Mouse (Mus musculus) frontal cortex, postnatal 10 days (tissue): Measurements from ENCODE around the gene Polr2l.

Source experiments
- DNase-seq, 2 experiments: peaks; one replicate each; pipeline ENCODE4 v3.0.0; 2022; ENCODE audit warnings: low spot score in 2 of 2, mixed read lengths in 1 of 2

The Polr2l gene

DNA sequence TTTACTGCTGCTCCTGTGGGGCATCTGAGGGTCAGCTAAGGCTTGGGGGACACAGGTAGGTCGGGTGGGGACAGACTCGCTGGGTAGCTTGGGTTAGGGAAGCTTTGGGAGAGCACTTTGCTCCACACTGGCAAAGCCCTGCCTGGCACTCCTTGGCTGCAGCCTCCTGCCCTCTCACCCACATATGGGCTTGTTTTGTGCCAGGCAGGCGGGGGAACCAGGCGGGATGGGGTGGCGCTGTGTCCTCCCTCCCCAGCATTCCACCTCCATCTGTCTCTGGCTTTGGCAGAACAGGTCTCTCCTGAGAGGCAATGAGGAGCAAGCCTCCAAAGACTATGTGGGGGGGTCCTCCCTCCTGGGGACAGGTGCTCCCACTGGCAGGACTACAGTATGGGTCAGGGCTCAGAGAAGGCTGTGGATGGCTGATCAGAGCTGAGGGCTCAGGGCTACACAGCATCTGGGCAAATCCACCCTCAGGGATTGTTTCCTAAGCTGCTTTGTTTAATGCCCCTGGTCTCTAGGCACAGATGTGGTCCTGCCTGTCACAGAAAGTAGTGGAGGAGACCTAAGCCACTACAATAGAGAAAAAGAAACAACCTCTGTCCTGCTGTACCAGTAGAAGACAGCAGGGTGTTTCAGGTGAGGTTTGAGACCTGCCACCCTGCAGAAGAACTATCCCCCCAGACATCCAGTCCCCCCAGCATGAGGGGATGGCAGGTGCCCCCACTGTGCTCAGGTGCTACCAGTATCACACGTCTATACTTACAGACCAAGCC is 42.0 kb downstream of the Polr2l start:
- no peak for DNase-seq

DNA sequence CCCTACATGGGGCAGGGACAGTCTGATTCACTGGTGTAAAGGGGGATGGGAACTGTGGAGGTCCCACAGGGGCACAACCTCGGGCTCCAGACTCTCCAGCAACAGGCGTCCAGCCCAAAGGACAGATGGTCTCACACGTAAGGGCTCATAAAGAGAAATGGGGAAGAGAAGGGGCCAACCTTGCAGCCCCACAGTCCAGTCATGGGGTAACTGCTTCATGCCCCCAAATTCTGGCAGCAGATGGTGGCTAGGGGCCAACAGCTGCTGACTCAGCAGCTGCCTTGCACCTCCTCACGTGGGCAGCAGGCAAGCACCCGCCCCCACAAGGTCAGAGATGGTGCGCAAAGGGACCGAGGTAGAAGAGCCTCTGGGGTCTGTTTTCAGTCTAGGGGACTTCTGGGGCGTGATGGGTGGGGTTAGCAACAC is 42.7 kb downstream of the Polr2l start:
- DNase-seq: peak in 1 of 2 experiments; percentile 15

DNA sequence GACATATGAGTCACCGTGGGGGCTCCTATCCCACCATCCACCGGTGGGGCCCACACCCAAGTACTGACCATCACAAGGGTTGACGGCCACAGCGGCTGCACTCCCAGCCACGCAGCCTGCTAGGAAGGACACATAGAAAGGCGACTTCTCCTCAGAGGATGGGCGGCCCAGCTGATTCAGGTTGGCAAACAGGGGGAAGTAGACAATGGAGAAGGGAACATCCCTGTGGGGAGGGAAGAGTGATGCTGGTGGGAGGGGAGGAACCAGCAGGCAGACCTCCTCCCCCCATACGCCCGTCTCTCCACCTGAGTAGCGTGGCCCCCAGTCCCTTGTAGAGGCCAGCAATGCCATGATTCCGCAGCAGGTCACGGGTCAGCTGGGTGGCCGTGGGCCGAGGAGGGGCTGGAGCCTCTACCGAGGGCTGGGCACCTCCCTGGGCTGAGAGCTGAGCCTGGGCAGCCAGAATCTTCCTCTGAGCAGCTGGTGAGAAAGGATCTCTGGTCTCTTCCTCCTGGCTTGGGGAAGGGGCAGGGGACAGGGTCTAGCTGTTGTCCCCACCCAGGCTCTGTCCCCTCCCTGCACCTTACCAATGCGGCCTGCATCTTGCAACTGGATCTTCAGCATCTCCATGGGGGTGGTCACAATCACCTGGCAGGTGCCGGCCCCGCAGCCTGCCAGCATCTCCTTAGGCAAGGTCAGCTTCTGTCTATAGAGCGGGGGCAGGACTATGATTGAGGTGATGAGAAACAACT is 43.3 kb downstream of the Polr2l start:
- peak in 1 of 2 experiments; percentile 15 for DNase-seq

DNA sequence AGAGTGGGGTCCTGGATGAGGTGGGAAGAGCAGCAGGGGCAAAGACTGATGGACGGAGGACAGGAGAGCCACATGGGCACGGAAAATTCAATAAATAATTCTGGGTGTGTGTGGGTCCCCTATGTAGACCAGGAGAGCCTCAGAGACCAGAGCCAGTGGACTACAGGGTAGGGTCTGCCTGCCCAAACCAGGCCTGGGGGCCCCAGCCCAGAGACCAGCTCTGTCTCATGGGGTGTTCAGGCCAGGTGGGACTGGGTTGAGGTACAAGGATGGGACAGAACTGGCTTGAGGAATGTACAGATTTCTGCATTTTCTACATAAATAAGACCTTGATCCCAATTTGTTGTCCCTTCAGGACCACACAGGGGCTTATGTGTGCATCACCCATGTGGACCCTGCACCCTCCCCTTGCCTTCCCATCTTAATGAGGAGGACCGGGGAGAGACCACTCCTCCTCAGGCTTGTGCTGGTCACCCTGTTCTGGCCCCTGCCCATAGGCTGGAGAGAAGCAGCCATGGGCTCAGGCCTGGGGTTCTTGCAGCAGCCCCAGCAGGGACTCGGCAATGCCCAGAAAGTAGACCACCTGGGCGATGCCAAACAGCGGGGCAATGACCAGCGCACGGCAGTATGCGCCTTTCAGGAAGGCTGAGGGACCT is 44.2 kb downstream of the Polr2l start:
- DNase-seq: no peak

DNA sequence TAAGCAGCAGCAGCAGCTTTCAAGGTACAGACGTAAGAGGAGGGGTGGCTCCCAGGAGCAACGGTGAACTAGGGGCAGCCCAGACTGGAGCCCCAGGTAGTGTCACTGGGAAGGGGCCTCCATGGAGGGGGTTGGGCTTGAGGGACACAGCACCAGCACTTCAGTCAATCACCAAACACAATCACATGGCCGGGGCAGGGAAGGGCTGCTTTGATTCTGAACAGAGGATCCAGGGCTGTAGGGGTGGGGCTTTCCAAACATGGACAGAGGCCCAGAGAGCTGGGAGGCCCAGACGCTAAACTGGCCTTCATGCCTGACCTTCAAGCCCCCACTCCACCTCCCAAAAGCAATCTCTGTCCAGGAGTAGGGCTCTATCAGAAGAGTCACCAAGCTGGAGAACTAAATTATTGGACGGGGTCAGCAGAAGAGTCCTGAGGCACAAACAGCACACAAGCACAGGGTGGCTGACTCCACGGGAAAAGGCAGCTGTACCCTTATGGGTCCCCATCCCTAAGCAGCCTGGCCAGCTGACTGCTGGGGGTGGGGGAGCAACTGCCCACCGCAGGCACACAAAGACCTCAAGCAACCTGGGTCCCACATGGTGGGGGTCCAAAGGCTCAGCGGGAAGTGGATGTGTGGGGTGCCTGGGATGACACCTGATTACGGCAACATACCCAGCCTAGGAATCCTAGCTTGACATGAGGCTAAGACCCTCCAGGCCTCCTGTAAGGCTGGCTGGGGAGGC is 44.9 kb downstream of the Polr2l start:
- DNase-seq: peak in 1 of 2 experiments; percentile 20

DNA sequence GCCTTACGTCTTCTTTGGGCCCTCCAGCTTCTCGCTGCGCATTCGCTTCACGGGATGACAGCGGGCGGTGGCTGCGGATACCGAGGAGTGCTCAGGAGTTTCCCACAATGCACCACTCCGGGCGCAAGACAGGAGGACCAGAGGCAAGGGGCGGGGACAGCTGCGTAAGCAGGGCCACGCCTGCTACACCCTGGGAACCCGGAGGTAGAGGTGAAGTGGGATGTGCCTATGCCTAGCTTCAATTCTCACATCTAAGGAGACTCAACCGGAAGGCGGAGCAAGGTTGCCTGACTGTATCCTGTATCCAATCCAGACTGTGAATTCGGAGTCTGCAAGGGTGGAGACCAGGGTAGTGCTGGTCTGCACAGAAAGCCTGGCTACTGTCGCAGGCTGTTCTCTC is 45.6 kb downstream of the Polr2l start, which contains the start of gene Cend1:
Gene Cend1, minus strand, starts transcription at position 182 of the 400 bp plus-strand sequence.
- peak; percentile 85 to 86 for DNase-seq

DNA sequence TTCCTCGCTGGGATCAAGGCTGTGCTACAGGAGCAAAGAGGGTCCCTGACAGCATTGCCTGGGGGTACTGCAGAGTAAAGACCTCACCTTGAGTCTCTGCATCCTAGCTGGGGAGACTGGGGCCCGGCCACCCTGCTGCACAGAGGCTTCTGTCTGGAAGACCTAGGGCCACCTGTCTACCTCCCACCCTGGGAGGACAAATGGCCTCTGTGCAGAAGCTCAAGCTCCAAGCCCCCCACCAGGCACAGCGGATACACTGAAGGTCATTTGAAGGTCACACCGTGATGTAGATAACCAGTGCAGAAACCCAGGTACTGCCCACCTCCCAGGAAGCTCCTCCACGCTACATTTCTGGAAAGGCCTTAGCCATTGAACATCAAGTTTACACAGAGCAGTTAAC is 46.2 kb downstream of the Polr2l start:
- peak in 1 of 2 experiments; percentile 19 for DNase-seq

DNA sequence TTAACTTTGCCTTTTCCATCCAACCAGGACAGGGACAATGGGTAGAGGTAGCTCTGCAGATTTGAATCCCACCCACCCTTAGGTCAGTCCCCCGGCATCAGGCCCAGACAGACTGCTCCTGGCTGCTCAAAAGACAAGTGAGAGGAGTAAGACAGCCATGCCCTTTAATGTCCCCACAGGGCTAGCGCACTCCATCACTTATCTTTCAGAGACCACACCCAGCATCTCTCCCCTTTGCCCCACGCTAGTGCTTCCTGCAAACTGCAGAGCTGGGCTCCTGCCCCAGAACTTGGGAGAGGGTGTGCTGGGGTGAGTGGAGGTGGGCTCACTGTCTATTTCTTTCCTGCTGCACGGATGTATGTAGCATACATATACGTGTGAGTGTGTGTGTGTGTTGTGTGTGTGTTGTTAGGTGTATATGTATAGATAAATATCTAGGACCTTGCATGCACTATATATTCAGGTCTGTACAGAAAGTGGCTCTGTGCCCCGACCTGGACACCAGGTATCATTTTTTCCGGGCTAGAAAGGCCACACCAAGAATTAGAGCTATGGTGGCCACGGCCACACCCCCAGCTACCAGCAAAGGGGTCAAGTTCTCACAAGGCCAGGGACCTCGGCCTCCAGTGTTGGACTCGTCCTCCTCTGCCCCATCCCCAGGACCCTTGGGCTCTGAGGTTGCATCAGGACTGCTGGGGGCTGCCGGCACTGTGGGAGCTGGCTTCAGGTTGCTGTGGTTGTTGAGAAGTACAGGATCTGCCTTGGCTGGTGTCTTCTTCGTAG is 47.8 kb downstream of the Polr2l start:
- no peak for DNase-seq

DNA sequence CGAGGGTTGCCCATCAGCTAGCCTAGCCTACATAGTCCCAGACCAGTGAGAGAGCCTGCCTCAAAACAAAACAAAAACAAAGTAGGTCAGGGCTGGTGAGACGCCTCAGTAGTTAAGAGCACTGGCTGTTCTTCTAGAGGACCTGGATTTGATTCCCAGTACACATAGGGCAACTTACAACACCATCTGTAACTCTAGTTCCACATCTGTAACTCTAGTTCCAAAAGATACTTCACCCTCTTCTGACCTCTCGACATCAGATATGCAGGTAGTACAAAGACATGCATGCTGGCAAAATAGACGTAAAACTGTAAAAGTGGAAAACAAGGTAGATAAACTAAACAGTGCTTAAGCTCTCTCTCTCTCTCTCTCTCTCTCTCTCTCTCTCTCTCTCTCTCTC is 51.1 kb downstream of the Polr2l start:
- DNase-seq: no peak
